In the genomic region with DNA sequence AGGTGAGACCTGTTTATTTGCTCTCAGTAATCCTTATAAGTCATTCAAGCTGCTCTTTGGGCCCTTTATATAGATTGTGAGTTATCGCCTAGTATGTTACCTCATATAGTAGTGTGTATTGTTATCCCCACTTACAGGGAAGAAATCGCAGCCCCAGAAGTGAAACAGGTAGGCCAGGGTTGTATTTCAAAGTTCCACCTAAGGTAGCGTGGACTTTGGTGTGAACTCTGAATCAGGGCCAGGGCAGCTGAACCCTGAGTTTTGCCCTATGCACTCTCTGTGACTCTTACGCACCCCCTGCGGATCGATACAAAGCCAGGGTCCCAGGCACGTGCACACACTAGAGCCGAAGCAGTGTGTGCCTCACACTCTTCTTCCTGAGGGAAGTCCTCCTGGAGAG, we compare ENCODE assay signal across 27 mouse cellular contexts. TPM values are rescaled to one million over a fixed set of nuclear protein-coding genes. Genes with fewer than 3 reads are reported as not detected.
DNase-seq lines count a peak whose midpoint lies in the region; ATAC-seq and TF ChIP-seq lines count a peak whose summit lies in the region.
"Had no signal": no experiment of that assay in that cellular context is flagged by ENCODE, and none has a peak within 500 bp of the region (broad histone marks: within the 10 kb centered on the region; RNA-seq: fewer than 3 reads in every experiment).

No protein-coding gene starts in this region.

- H3K27me3 ChIP-seq in hindbrain, embryonic 10.5 days (ENCODE audit: insufficient read depth, poor library complexity, severe bottlenecking): no peaks in the 10 kb centered on the region
- peaks cover 5% of the 10 kb centered on the region; the same call in 1 of the 2 replicates for H3K27me3 ChIP-seq in hindbrain, embryonic 13.5 days
- no peaks in the 10 kb centered on the region for H3K27me3 ChIP-seq in liver, adult 2 months (ENCODE audit: control insufficient read depth, insufficient read depth, low read length)
- no peaks in the 10 kb centered on the region for H3K27me3 ChIP-seq in intestine, embryonic 14.5 days (replicated peaks; ENCODE audit: control insufficient read depth, insufficient read depth, low read length)
- H3K27me3 ChIP-seq in small intestine, adult 2 months (ENCODE audit: control insufficient read depth, insufficient read depth, low read length): no peaks in the 10 kb centered on the region
- H3K27me3 ChIP-seq: embryonic facial prominence, embryonic 12.5 days; forebrain, embryonic 15.5 days had no signal

- ATAC-seq in hindbrain, embryonic 13.5 days (ENCODE audit: low FRiP score): no peak
- ATAC-seq in intestine, embryonic 14.5 days (replicated peaks; ENCODE audit: low FRiP score, low TSS enrichment, low read depth): no peak
- ATAC-seq: CD4-positive, CD25-positive, alpha-beta regulatory T cell, adult 4 months; forebrain, embryonic 15.5 days had no signal

- H3K79me2 ChIP-seq in liver, adult 2 months (ENCODE audit: control insufficient read depth, insufficient read depth, low read length): no peaks in the 10 kb centered on the region

- no peak for DNase-seq in hindbrain, embryonic 10.5 days (ENCODE audit: low spot score)
- DNase-seq in liver, adult 2 months (ENCODE audit: extremely low read depth, low read depth, low spot score): peak; percentile 90
- DNase-seq in liver: no peak
- DNase-seq in intestine, embryonic 14.5 days (ENCODE audit: low spot score): no peak
- no peak for DNase-seq in frontal cortex, postnatal 10 days (ENCODE audit: low spot score in 2 of 2)
- DNase-seq in urinary bladder, postnatal 25 days (ENCODE audit: low spot score): no peak
- DNase-seq: adrenal gland, adult 8-10 months; B cell, adult 2 months; cerebellum, adult 11-12 months; cerebellum, adult 9-10 months; cerebellum, postnatal 25 days; gastrocnemius, postnatal 10 days; heart, adult 18-20 months; heart, postnatal 10 days; heart, postnatal 4 days had no signal

- H3K36me3 ChIP-seq in hindbrain, embryonic 10.5 days: no peaks in the 10 kb centered on the region
- H3K36me3 ChIP-seq in hindbrain, embryonic 13.5 days: no peaks in the 10 kb centered on the region
- H3K36me3 ChIP-seq in liver, adult 2 months (ENCODE audit: control insufficient read depth, insufficient read depth, low read length): no peaks in the 10 kb centered on the region
- no peaks in the 10 kb centered on the region for H3K36me3 ChIP-seq in intestine, embryonic 14.5 days (ENCODE audit: control insufficient read depth, insufficient read depth, low read length)
- no peaks in the 10 kb centered on the region for H3K36me3 ChIP-seq in small intestine, adult 2 months (ENCODE audit: control insufficient read depth, insufficient read depth, low read length)
- H3K36me3 ChIP-seq: embryonic facial prominence, embryonic 12.5 days; forebrain, embryonic 15.5 days; heart, embryonic 10.5 days had no signal

- no peak overlapping the region for H3K4me2 ChIP-seq in hindbrain, embryonic 13.5 days
- H3K4me2 ChIP-seq in intestine, embryonic 14.5 days (ENCODE audit: low read length): no peak overlapping the region
- H3K4me2 ChIP-seq: embryonic facial prominence, embryonic 12.5 days; forebrain, embryonic 15.5 days had no signal

- 0 out of 2 replicates have a peak overlapping the region, but pooled peaks have one; percentile 35 for H3K27ac ChIP-seq in hindbrain, embryonic 10.5 days
- no peak overlapping the region; the same call in 1 of the 2 replicates for H3K27ac ChIP-seq in hindbrain, embryonic 13.5 days
- H3K27ac ChIP-seq in liver, adult 2 months (replicated peaks; ENCODE audit: insufficient read depth, low read depth, low read length): no peak overlapping the region; the same call in 1 of the 2 replicates
- H3K27ac ChIP-seq in intestine, embryonic 14.5 days (ENCODE audit: low read depth): peak overlapping the region; percentile 38
- H3K27ac ChIP-seq in small intestine, adult 2 months (ENCODE audit: insufficient read depth, low read depth, low read length): peak overlapping the region; percentile 96
- H3K27ac ChIP-seq: embryonic facial prominence, embryonic 12.5 days; forebrain, embryonic 15.5 days; heart, embryonic 10.5 days had no signal

- WGBS in hindbrain, embryonic 10.5 days: 69% methylated on average over 8 of the region's 8 CpGs
- WGBS in hindbrain, embryonic 13.5 days: 66% methylated on average over 8 of the region's 8 CpGs
- WGBS in liver, adult 2 months: 34% methylated on average over 8 of the region's 8 CpGs
- WGBS in intestine, embryonic 14.5 days: 77% methylated on average over 8 of the region's 8 CpGs
- WGBS in small intestine, adult 2 months: 41% methylated on average over 8 of the region's 8 CpGs

- H3K4me1 ChIP-seq in hindbrain, embryonic 10.5 days (replicated peaks): peaks cover 44% of the 10 kb centered on the region
- peaks cover 25% of the 10 kb centered on the region for H3K4me1 ChIP-seq in hindbrain, embryonic 13.5 days (replicated peaks)
- H3K4me1 ChIP-seq in liver, adult 2 months (ENCODE audit: control insufficient read depth, insufficient read depth, low read length): peaks cover 18% of the 10 kb centered on the region
- H3K4me1 ChIP-seq in intestine, embryonic 14.5 days (replicated peaks; ENCODE audit: control insufficient read depth, insufficient read depth, low read length): no peaks in the 10 kb centered on the region; the same call in 1 of the 2 replicates
- H3K4me1 ChIP-seq in small intestine, adult 2 months (ENCODE audit: control insufficient read depth, insufficient read depth, insufficient read length, low read length): peaks cover 55% of the 10 kb centered on the region
- H3K4me1 ChIP-seq: embryonic facial prominence, embryonic 12.5 days; forebrain, embryonic 15.5 days had no signal

- no peaks in the 10 kb centered on the region for H3K9me3 ChIP-seq in hindbrain, embryonic 10.5 days
- H3K9me3 ChIP-seq in hindbrain, embryonic 13.5 days: no peaks in the 10 kb centered on the region
- H3K9me3 ChIP-seq in intestine, embryonic 14.5 days (ENCODE audit: control insufficient read depth, low read length): no peaks in the 10 kb centered on the region
- H3K9me3 ChIP-seq: embryonic facial prominence, embryonic 12.5 days; forebrain, embryonic 15.5 days; G1E; heart, embryonic 10.5 days had no signal

- no peak overlapping the region for H3K4me3 ChIP-seq in hindbrain, embryonic 10.5 days
- no peak overlapping the region for H3K4me3 ChIP-seq in hindbrain, embryonic 13.5 days
- H3K4me3 ChIP-seq in liver, adult 2 months (ENCODE audit: insufficient read depth, low read depth, low read length): no peak overlapping the region
- H3K4me3 ChIP-seq in intestine, embryonic 14.5 days (ENCODE audit: low read depth, low read length): no peak overlapping the region
- no peak overlapping the region for H3K4me3 ChIP-seq in small intestine, adult 2 months (ENCODE audit: low read depth, low read length)
- H3K4me3 ChIP-seq: embryonic facial prominence, embryonic 12.5 days; forebrain, embryonic 15.5 days; heart, embryonic 10.5 days had no signal

- no peak for TF ChIP-seq POLR2A in liver, adult 2 months (IDR thresholded peaks at IDR 0.05; ENCODE audit: extremely low read depth, insufficient read depth, low read length)
- no peak for TF ChIP-seq POLR2A in small intestine, adult 2 months (IDR thresholded peaks at IDR 0.05; ENCODE audit: low read depth, low read length)

- no peak for TF ChIP-seq CTCF in liver, adult 2 months (IDR thresholded peaks at IDR 0.05; ENCODE audit: low read depth, low read length)
- TF ChIP-seq CTCF in small intestine, adult 2 months (IDR thresholded peaks at IDR 0.05; ENCODE audit: extremely low read depth, insufficient read length, insufficient replicate concordance, low read depth, low read length): no peak

- no peak overlapping the region for H3K9ac ChIP-seq in hindbrain, embryonic 13.5 days
- H3K9ac ChIP-seq in liver, adult 2 months (ENCODE audit: low read depth, low read length): no peak overlapping the region
- no peak overlapping the region for H3K9ac ChIP-seq in intestine, embryonic 14.5 days (ENCODE audit: low read length)
- H3K9ac ChIP-seq: embryonic facial prominence, embryonic 12.5 days; forebrain, embryonic 15.5 days had no signal

RNA-seq across cellular contexts. Expression of a gene that starts 31.4 kb away (rescaled TPM):
- polyA plus RNA-seq in hindbrain, embryonic 10.5 days (2016; fragmentation: Nextera tagmentation; extraction: Ambion mirVana): 0.70 and 1.1 TPM in 2 replicates
- polyA plus RNA-seq in hindbrain, embryonic 13.5 days (2015; fragmentation: Nextera tagmentation; extraction: Ambion mirVana): 0.89 and 1.3 TPM in 2 replicates
- 10.2 and 12.6 TPM in 2 replicates for total RNA-seq in liver, adult 2 months (2014; rRNA removed)
- polyA plus RNA-seq in liver, adult 2 months (2012; rRNA removed): 14.6 and 15.3 TPM in 2 replicates
- 9.4 and 10.0 TPM in 2 replicates for polyA plus RNA-seq in intestine, embryonic 14.5 days (2014; fragmentation: Nextera tagmentation; extraction: Ambion mirVana)
- polyA plus RNA-seq in small intestine, adult 2 months (2012; rRNA removed): 23.2 and 34.2 TPM in 2 replicates

RNA-seq across cellular contexts. Expression of a gene that starts 37.2 kb away (rescaled TPM):
- not detected in 2 replicates for polyA plus RNA-seq in hindbrain, embryonic 10.5 days (2016; fragmentation: Nextera tagmentation; extraction: Ambion mirVana)
- polyA plus RNA-seq in hindbrain, embryonic 13.5 days (2015; fragmentation: Nextera tagmentation; extraction: Ambion mirVana): not detected in 2 replicates
- 5.5 and 13.4 TPM in 2 replicates for total RNA-seq in liver, adult 2 months (2014; rRNA removed)
- polyA plus RNA-seq in liver, adult 2 months (2012; rRNA removed): 24.5 and 25.8 TPM in 2 replicates
- polyA plus RNA-seq in intestine, embryonic 14.5 days (2014; fragmentation: Nextera tagmentation; extraction: Ambion mirVana): 54.1 and 56.2 TPM in 2 replicates
- polyA plus RNA-seq in small intestine, adult 2 months (2012; rRNA removed): 309 and 461 TPM in 2 replicates
- total RNA-seq: adrenal gland, adult 8-10 months; gastrocnemius, postnatal 10 days; gastrocnemius, postnatal 4 days; heart, adult 18-20 months; heart, postnatal 10 days; heart, postnatal 4 days had no signal
- polyA plus RNA-seq: brain, embryonic 14.5 days; CD4-positive, CD25-positive, alpha-beta regulatory T cell, adult 4 months; cortical plate, adult 2 months; embryonic facial prominence, embryonic 12.5 days; forebrain, embryonic 11.5 days; forebrain, embryonic 15.5 days; G1E; heart, embryonic 14.5 days had no signal

Comparison
In these comparisons a context has a peak if more than half of its experiments do, and no peak if none do; other contexts are left out.
1. H3K27ac ChIP-seq: peak in hindbrain, embryonic 10.5 days (single experiment), intestine, embryonic 14.5 days (single experiment) and small intestine, adult 2 months (single experiment); none in hindbrain, embryonic 13.5 days (single experiment) and liver, adult 2 months (single experiment).
2. RNA of a gene that starts 37.2 kb away (polyA plus RNA-seq): 309 to 461 TPM in small intestine, adult 2 months, 54.1 to 56.2 TPM in intestine, embryonic 14.5 days and 24.5 to 25.8 TPM in liver, adult 2 months; not detected in hindbrain, embryonic 10.5 days and not detected in hindbrain, embryonic 13.5 days; every median in the first group is over 10 times any median in the second.